In genomic region chr10:24753536-24754250, GRCm38 (mm10) we compare ENCODE assay signal across 8 mouse cellular contexts. TPM values are rescaled to one million over a fixed set of nuclear protein-coding genes. Genes with fewer than 3 reads are reported as not detected.
DNase-seq lines count a peak whose midpoint lies in the region; ATAC-seq and TF ChIP-seq lines count a peak whose summit lies in the region.

No protein-coding gene starts in this region.

- WGBS in heart, postnatal 0 days = 62% methylated on average over 16 of the region's 16 CpGs

- no peak for DNase-seq in heart, postnatal 0 days (ENCODE audit: low spot score)
- DNase-seq in heart, postnatal 25 days (ENCODE audit: low spot score) = no peak
- DNase-seq in induced T-regulatory cell, adult 2 months (ENCODE audit: low read depth) = peak; percentile 87
- no peak for DNase-seq in Muller cell, postnatal 12 days (ENCODE audit: inconsistent ontology term)
- DNase-seq in left cerebral cortex, postnatal 25 days (ENCODE audit: low spot score in 2 of 2) = no peak
- DNase-seq in urinary bladder, postnatal 25 days (ENCODE audit: low spot score) = no peak

- TF ChIP-seq EP300 in heart, postnatal 0 days (IDR thresholded peaks at IDR 0.05; ENCODE audit: low read depth) = no peak

- H3K27ac ChIP-seq in heart, postnatal 0 days (ENCODE audit: low read depth) = no peak overlapping the region

- intact Hi-C loops in heart, postnatal 25 days (cut with DNase I) = no loop called here
- intact Hi-C loops in left cerebral cortex, postnatal 25 days (cut with DNase I) = no loop called here

- H3K36me3 ChIP-seq in heart, postnatal 0 days (replicated peaks; ENCODE audit: control insufficient read depth, insufficient read depth, low read length) = no peaks in the 10 kb centered on the region

- no peaks in the 10 kb centered on the region for H3K4me1 ChIP-seq in heart, postnatal 0 days (ENCODE audit: control insufficient read depth, insufficient read depth)

- H3K4me3 ChIP-seq in heart, postnatal 0 days (ENCODE audit: low read depth, low read length) = peak overlapping the region; percentile 39; the same call in 1 of the 2 replicates

- H3K27me3 ChIP-seq in heart, postnatal 0 days (ENCODE audit: control insufficient read depth, insufficient read depth, low read length) = no peaks in the 10 kb centered on the region

- ATAC-seq in heart, postnatal 0 days (ENCODE audit: insufficient read depth, low read depth) = no peak
- peak; percentile 68 for ATAC-seq in activated CD4-positive, CD25-positive, alpha-beta regulatory T cell, adult 4 months
- peak; percentile 7; the same call in 1 of the 2 replicates for ATAC-seq in megakaryocyte, adult 5-6 weeks (ENCODE audit: poor library complexity, severe bottlenecking)

- no peak for TF ChIP-seq CTCF in heart, postnatal 0 days (IDR thresholded peaks at IDR 0.05; ENCODE audit: low read depth)

- H3K9me3 ChIP-seq in heart, postnatal 0 days (replicated peaks; ENCODE audit: control insufficient read depth, low read length) = no peaks in the 10 kb centered on the region

- H3K9ac ChIP-seq in heart, postnatal 0 days (replicated peaks; ENCODE audit: low read depth, low read length) = no peak overlapping the region; the same call in 1 of the 2 replicates

- peak overlapping the region; percentile 53 for H3K4me2 ChIP-seq in heart, postnatal 0 days (ENCODE audit: low read depth, low read length)

RNA-seq across cellular contexts. Expression of gene Enpp1, which starts 41.7 kb away (rescaled TPM):
- 2.5 and 3.1 TPM in 2 replicates for total RNA-seq in heart, postnatal 0 days (2014; rRNA removed; ENCODE audit: low replicate concordance)
- 1.8 and 2.0 TPM in 2 replicates for polyA plus RNA-seq in heart, postnatal 0 days (2015; fragmentation: Nextera tagmentation; extraction: Ambion mirVana)
- 1 to 10 TPM; 6.3 to 6.5 TPM for total RNA-seq in heart, postnatal 25 days (2021)
- 10 to 100 TPM; 12.1 to 13.2 TPM for polyA plus RNA-seq in activated CD4-positive, CD25-positive, alpha-beta regulatory T cell, adult 4 months (2017; shearing (Covaris generic))
- 0.64 and 0.83 TPM in 2 replicates for total RNA-seq in megakaryocyte, adult 5-6 weeks (2015)
- total RNA-seq in megakaryocyte, adult 5-6 weeks (2017) = 0.26 and 1.2 TPM in 2 replicates
- total RNA-seq in left cerebral cortex, postnatal 25 days (2021) = 1 to 10 TPM; 3.9 to 4.0 TPM
